Mouse (Mus musculus) limb, embryonic 14.5 days (tissue): Measurements from ENCODE around the gene Cfap97d1. TPM values are rescaled to one million over a fixed set of nuclear protein-coding genes. Genes with fewer than 3 reads are reported as not detected.

Experiments used
- ATAC-seq: fragments of 200-750 bp; cut with Nextera tagmentation; 2 replicates; pipeline ENCODE4 v1.8.0; 2017; ENCODE audit warnings: low read depth, moderate number of reproducible peaks, moderate TSS enrichment; ENCODE audit not compliant: low FRiP score
- DNase-seq: peaks from one replicate; pipeline ENCODE4 v3.0.0-alpha.2; 2015; ENCODE audit warnings: low spot score
- H3K27ac ChIP-seq: fragments of 300-500 bp; sonication (generic); replicated peaks from 2 replicates; pipeline ENCODE4 v1.5.1; 2014; ENCODE audit warnings: low read depth, mild to moderate bottlenecking, low read length, moderate library complexity, mixed read lengths
- H3K27me3 ChIP-seq: fragments of 300-500 bp; sonication (generic); 2 replicates; pipeline ENCODE4 v1.6.1; 2014; ENCODE audit warnings: low read length, mixed read lengths; ENCODE audit not compliant: control insufficient read depth, insufficient read depth
- H3K36me3 ChIP-seq: fragments of 300-500 bp; sonication (generic); 2 replicates; pipeline ENCODE4 v1.6.1; 2014; ENCODE audit warnings: mild to moderate bottlenecking, low read length, moderate library complexity, mixed read lengths; ENCODE audit not compliant: control insufficient read depth, insufficient read depth
- H3K4me1 ChIP-seq: fragments of 300-500 bp; sonication (generic); 2 replicates; pipeline ENCODE4 v1.6.1; 2014; ENCODE audit warnings: antibody characterized with exemption, low read length, mixed read lengths; ENCODE audit not compliant: control insufficient read depth, insufficient read depth
- H3K4me2 ChIP-seq: fragments of 300-500 bp; sonication (generic); replicated peaks from 2 replicates; pipeline ENCODE4 v1.6.1; 2014; ENCODE audit warnings: low read depth, mild to moderate bottlenecking, low read length, moderate library complexity; ENCODE audit not compliant: severe bottlenecking
- H3K4me3 ChIP-seq: fragments of 300-500 bp; sonication (generic); replicated peaks from 2 replicates; pipeline ENCODE4 v1.5.1; 2014; ENCODE audit warnings: low read length
- H3K9ac ChIP-seq: fragments of 300-500 bp; sonication (generic); 2 replicates; pipeline ENCODE4 v1.6.1; 2014; ENCODE audit warnings: mild to moderate bottlenecking, low read depth, low read length, moderate library complexity; ENCODE audit not compliant: severe bottlenecking
- H3K9me3 ChIP-seq: fragments of 300-500 bp; sonication (generic); 2 replicates; pipeline ENCODE4 v1.6.1; 2016; ENCODE audit warnings: low read length; ENCODE audit not compliant: control insufficient read depth
- POLR2A ChIP-seq: fragments of 200-500 bp; IDR thresholded peaks from 2 replicates; pipeline ENCODE4 v1.8.0; 2012; ENCODE audit warnings: inconsistent platforms, mild to moderate bottlenecking, moderate library complexity, borderline replicate concordance; ENCODE audit not compliant: insufficient read depth, insufficient read length; ENCODE audit errors: extremely low read depth
- WGBS: fragments of 180-500 bp; shearing (Covaris S2); extraction: QIAGEN DNeasy Blood & Tissue Kit; methylation state at CpG from one replicate; pipeline ENCODE4 v1.1.7; 2014; 5-methylcytosine and 5-hydroxymethylcytosine counted together
- polyA plus RNA-seq, 2 experiments: library from polyadenylated mRNA; depleted of rRNA in 1 of 2; stranded (reverse) in 1 of 2; unstranded in 1 of 2; fragments of >200 nt; fragmentation: Nextera tagmentation in 1 of 2; extraction: Ambion mirVana in 1 of 2; gene quantifications; 2 replicates each; pipeline versions ENCODE4 v1.2.1 to v1.2.3; 2012 to 2014

Gene Cfap97d1
- polyA plus RNA-seq, 2 experiments = not detected

- Histone ChIP-seq H3K9ac (no peak overlapping the region), H3K4me3 (no peak overlapping the region), H3K27ac (no peak overlapping the region), H3K9me3 (no peaks in the 10 kb centered on the region), H3K4me2 (no peak overlapping the region), H3K4me1 (0 out of 2 replicates have a peak, but pooled peaks cover 10% of the 10 kb centered on the region), H3K36me3 (no peaks in the 10 kb centered on the region), H3K27me3 (no peaks in the 10 kb centered on the region)
- WGBS = 3% methylated on average over 10 of the region's 10 CpGs
- peak; percentile 21; the same call in 1 of the 2 replicates for ATAC-seq
- TF ChIP-seq POLR2A = no peak
- DNase-seq = peak; percentile 89
These were observed 1.9 kb downstream of the Cfap97d1 start for GRCm38 (mm10) chr11:101985990-101986389.

GRCm38 (mm10) chr11:101986913-101987312 lies 2.8 kb downstream of the Cfap97d1 start, which contains the start of gene Dusp3:
Dusp3 (minus strand) TSS chr11:101987013.
- Histone ChIP-seq H3K4me2 (no peak within 1 kb of the TSS), H3K4me3 (no peak within 1 kb of the TSS), H3K9ac (no peak within 1 kb of the TSS), H3K27ac (no peak within 1 kb of the TSS), H3K9me3 (no peaks in the 10 kb centered on the region), H3K27me3 (no peaks in the 10 kb centered on the region), H3K36me3 (no peaks in the 10 kb centered on the region), H3K4me1 (0 out of 2 replicates have a peak, but pooled peaks cover 10% of the 10 kb centered on the region)
- TF ChIP-seq POLR2A = no peak
- DNase-seq (no peak), ATAC-seq (no peak)
- WGBS = 89% methylated on average over 3 of the region's 3 CpGs

DNA sequence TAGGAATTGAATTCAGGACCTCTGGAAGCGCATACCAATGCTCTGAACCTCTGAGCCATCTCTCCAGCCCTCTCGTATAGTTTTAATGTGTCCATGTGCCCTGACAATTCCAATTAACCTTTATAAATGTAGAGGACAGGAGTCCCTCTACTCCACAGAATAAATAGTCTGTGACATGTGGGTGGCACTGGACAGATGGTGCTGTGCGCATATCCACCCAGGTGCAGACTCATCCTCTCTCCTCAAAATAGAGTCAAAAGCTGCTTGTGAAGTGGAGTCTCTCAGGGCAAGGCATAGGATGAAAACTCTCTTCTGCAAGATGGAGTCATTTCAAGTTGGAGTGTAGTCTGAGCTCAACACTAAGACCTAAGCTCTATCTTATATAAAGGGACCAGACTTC lies 6.2 kb downstream of the Cfap97d1 start:
- ATAC-seq = no peak
- 0 out of 2 replicates have a peak, but pooled peaks cover 6% of the 10 kb centered on the region for H3K4me1 ChIP-seq
- TF ChIP-seq POLR2A = no peak
- no peaks in the 10 kb centered on the region for H3K9me3 ChIP-seq
- no peak overlapping the region for H3K4me2 ChIP-seq
- no peaks in the 10 kb centered on the region for H3K27me3 ChIP-seq
- no peaks in the 10 kb centered on the region for H3K36me3 ChIP-seq
- WGBS = 90% methylated on average over 3 of the region's 3 CpGs
- H3K27ac ChIP-seq = no peak overlapping the region
- H3K4me3 ChIP-seq = no peak overlapping the region
- no peak overlapping the region for H3K9ac ChIP-seq
- DNase-seq = no peak

DNA sequence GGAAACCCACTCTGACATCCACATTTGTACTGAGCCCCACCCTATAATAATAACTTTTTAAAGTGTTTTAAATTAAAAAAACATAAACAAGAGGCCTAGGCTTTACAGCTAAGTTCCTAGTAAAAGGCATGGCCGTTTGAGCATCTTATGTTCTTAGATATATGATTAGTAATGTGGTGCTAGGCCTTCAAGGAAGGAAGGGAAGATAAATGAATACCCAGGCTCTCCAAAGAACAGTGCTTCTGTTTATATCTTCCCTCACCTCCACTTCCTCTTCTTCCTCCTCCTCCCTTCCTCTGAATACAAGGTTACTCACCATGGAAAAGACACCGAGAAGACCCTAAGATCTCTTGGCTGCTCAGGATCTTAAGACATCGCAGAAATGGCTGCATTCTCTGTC lies 7.7 kb downstream of the Cfap97d1 start:
- H3K36me3 ChIP-seq = no peaks in the 10 kb centered on the region
- H3K4me1 ChIP-seq = no peaks in the 10 kb centered on the region
- no peak overlapping the region for H3K9ac ChIP-seq
- no peak overlapping the region for H3K4me3 ChIP-seq
- 77% methylated on average over 3 of the region's 3 CpGs for WGBS
- no peak for TF ChIP-seq POLR2A
- H3K4me2 ChIP-seq = no peak overlapping the region
- no peak for ATAC-seq
- no peaks in the 10 kb centered on the region for H3K27me3 ChIP-seq
- no peak overlapping the region for H3K27ac ChIP-seq
- no peak for DNase-seq
- no peaks in the 10 kb centered on the region for H3K9me3 ChIP-seq

DNA sequence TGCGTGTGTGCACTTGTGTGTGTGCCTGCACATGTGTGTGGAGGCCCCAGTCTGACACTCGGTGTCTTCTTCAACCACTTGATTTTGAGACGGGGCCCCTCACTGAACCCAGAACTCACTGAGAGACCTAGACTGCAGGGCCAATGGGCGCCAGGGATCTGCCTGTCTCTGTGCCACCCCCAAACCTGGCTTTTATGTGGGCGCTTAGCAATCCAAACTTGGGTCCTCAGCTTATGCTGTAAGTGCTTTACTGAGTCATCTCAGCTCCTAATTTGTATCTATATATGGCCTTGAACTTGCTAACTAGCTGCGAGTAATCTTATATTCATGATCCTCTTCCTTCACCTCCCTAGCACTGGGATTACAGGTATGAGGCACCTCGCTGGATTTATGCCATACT lies 8.3 kb downstream of the Cfap97d1 start:
- no peak for TF ChIP-seq POLR2A
- H3K36me3 ChIP-seq = no peaks in the 10 kb centered on the region
- 86% methylated on average over 7 of the region's 7 CpGs for WGBS
- no peaks in the 10 kb centered on the region for H3K4me1 ChIP-seq
- H3K27me3 ChIP-seq = no peaks in the 10 kb centered on the region
- no peak for DNase-seq
- no peak overlapping the region for H3K4me2 ChIP-seq
- H3K9ac ChIP-seq = no peak overlapping the region
- ATAC-seq = no peak
- H3K27ac ChIP-seq = no peak overlapping the region
- H3K9me3 ChIP-seq = no peaks in the 10 kb centered on the region
- no peak overlapping the region for H3K4me3 ChIP-seq

- ATAC-seq = no peak
- DNase-seq = no peak
- Histone ChIP-seq H3K27me3 (no peaks in the 10 kb centered on the region), H3K27ac (no peak overlapping the region), H3K9me3 (no peaks in the 10 kb centered on the region), H3K9ac (no peak overlapping the region), H3K4me1 (no peaks in the 10 kb centered on the region), H3K4me3 (no peak overlapping the region), H3K4me2 (no peak overlapping the region), H3K36me3 (no peaks in the 10 kb centered on the region)
- TF ChIP-seq POLR2A = no peak
- 66% methylated on average over 8 of the region's 8 CpGs for WGBS
These were observed 10.0 kb downstream of the Cfap97d1 start for GRCm38 (mm10) chr11:101994100-101994499.
